Mouse (Mus musculus): ENCODE data around the gene Pxk. TPM values are rescaled to one million over a fixed set of nuclear protein-coding genes. Genes with fewer than 3 reads are reported as not detected.

Pxk gene
- polyA plus RNA-seq, 1 experiment: 21.9 TPM

DNA sequence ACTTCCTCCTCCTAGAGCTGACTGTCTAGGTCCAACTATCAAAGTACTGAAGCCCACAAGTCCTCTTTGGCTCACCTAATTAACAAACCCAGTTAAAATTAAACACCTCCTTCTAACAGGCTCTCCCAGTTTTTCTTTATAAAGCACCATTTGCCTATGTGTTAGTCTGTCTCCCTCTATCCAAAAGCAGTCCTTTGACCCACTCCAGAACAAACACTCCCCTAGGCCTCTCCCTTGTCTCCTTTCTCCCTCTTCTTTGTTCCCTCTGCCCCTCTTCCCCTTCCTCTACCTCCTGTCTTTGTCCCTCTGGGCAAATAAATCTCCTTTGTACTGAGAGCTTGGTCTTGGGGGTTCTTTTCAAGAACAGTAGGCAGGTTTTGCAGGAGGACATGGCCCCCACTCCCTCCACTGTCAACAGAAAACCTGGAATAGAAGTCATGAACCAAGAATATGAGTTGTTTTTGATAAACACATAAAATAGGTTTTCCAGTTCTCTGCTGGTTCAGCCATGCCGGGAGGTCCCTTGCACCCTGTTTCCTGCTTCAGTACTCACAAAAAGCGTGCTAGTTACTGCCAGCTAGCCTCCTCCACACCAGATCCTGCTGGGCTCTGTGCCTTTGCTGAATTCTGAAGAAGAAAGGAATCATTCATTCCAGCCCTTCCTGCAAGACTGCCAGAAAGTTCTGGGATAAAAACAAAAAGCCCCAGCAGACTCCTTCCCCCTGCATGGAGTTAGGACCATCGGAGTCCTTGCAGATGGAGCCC is 35.3 kb upstream of the Pxk start:
- Histone ChIP-seq H3K27ac (ENCODE audit: control insufficient read depth, insufficient read depth, low read depth, low read length, poor library complexity) (no peak overlapping the region), H3K4me1 (ENCODE audit: control insufficient read depth, insufficient read depth, low read length) (no peaks in the 10 kb centered on the region), H3K4me3 (replicated peaks; ENCODE audit: control insufficient read depth, low read depth, low read length) (no peak overlapping the region)
- WGBS: 73% methylated on average over 3 of the region's 3 CpGs
- TF ChIP-seq CTCF (IDR thresholded peaks at IDR 0.05; ENCODE audit: control insufficient read depth, insufficient read depth, low read length) (no peak), POLR2A (IDR thresholded peaks at IDR 0.05; ENCODE audit: borderline replicate concordance, control insufficient read depth, low read depth, low read length) (no peak)

GRCm38 (mm10) chr14:8063835-8064785 is 33.9 kb upstream of the Pxk start:
- Histone ChIP-seq H3K4me3 (replicated peaks; ENCODE audit: control insufficient read depth, low read depth, low read length) (no peak overlapping the region), H3K27ac (ENCODE audit: control insufficient read depth, insufficient read depth, low read depth, low read length, poor library complexity) (no peak overlapping the region), H3K4me1 (ENCODE audit: control insufficient read depth, insufficient read depth, low read length) (no peaks in the 10 kb centered on the region)
- WGBS: 55% methylated on average over 8 of the region's 8 CpGs
- no peak for TF ChIP-seq CTCF (IDR thresholded peaks at IDR 0.05; ENCODE audit: control insufficient read depth, insufficient read depth, low read length)
- no peak for TF ChIP-seq POLR2A (IDR thresholded peaks at IDR 0.05; ENCODE audit: borderline replicate concordance, control insufficient read depth, low read depth, low read length)

DNA sequence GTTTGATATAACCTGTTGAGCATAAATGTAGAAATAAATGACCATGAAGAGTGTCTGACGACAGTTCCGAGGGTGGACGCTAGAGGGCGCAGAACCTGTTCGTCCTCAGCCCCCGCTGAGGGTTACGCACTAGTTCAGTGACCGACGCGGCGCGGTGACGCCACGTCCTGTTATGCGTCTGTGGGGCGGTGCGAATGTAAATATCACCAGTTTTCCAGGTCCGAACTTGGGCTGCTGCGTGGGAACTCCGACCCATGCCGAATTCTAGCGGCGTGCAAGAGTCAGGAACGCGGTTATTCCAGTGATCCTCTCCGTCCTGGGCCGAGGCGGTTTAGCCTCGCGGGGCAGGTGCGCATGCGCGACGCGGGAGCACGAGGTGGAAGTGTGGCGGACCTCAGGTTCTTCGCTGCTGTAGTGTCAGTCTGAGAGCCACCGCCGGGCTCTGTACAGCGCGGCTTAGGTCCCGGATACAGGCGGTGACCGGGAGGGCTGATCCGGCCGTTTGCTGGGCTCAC is 17.8 kb upstream of the Pxk start, which contains the start of gene Rpp14:
Rpp14 (plus strand) TSS at position 203 of the 515 bp plus-strand sequence.
- Histone ChIP-seq H3K4me3 (replicated peaks; ENCODE audit: control insufficient read depth, low read depth, low read length) (peak within 1 kb of the TSS; percentile 76), H3K4me1 (ENCODE audit: control insufficient read depth, insufficient read depth, low read length) (peaks cover 3% of the 10 kb centered on the region), H3K27ac (ENCODE audit: control insufficient read depth, insufficient read depth, low read depth, low read length, poor library complexity) (peak within 1 kb of the TSS; percentile 70)
- TF ChIP-seq CTCF (IDR thresholded peaks at IDR 0.05; ENCODE audit: control insufficient read depth, insufficient read depth, low read length) (peak; percentile 99), POLR2A (IDR thresholded peaks at IDR 0.05; ENCODE audit: borderline replicate concordance, control insufficient read depth, low read depth, low read length) (peak; percentile 39; the same call in 1 of the 2 replicates)
- under 1% methylated on average over 47 of the region's 47 CpGs for WGBS

GRCm38 (mm10) chr14:8080718-8081117 is 17.3 kb upstream of the Pxk start:
- TF ChIP-seq CTCF (IDR thresholded peaks at IDR 0.05; ENCODE audit: control insufficient read depth, insufficient read depth, low read length): no peak
- no peak for TF ChIP-seq POLR2A (IDR thresholded peaks at IDR 0.05; ENCODE audit: borderline replicate concordance, control insufficient read depth, low read depth, low read length)
- under 1% methylated on average over 11 of the region's 11 CpGs for WGBS
- Histone ChIP-seq H3K27ac (ENCODE audit: control insufficient read depth, insufficient read depth, low read depth, low read length, poor library complexity) (peak overlapping the region; percentile 70), H3K4me3 (replicated peaks; ENCODE audit: control insufficient read depth, low read depth, low read length) (peak overlapping the region; percentile 76), H3K4me1 (ENCODE audit: control insufficient read depth, insufficient read depth, low read length) (peaks cover 3% of the 10 kb centered on the region)

- Histone ChIP-seq H3K4me1 (ENCODE audit: control insufficient read depth, insufficient read depth, low read length) (peaks cover 3% of the 10 kb centered on the region), H3K27ac (ENCODE audit: control insufficient read depth, insufficient read depth, low read depth, low read length, poor library complexity) (no peak overlapping the region), H3K4me3 (replicated peaks; ENCODE audit: control insufficient read depth, low read depth, low read length) (no peak overlapping the region)
- WGBS: 82% methylated on average over 1 of the region's 1 CpGs
- TF ChIP-seq POLR2A (IDR thresholded peaks at IDR 0.05; ENCODE audit: borderline replicate concordance, control insufficient read depth, low read depth, low read length) (no peak), CTCF (IDR thresholded peaks at IDR 0.05; ENCODE audit: control insufficient read depth, insufficient read depth, low read length) (no peak)
These were observed 15.1 kb upstream of the Pxk start for GRCm38 (mm10) chr14:8082949-8083348.

GRCm38 (mm10) chr14:8089016-8089415 is 9.0 kb upstream of the Pxk start:
- TF ChIP-seq CTCF (IDR thresholded peaks at IDR 0.05; ENCODE audit: control insufficient read depth, insufficient read depth, low read length): no peak
- no peak for TF ChIP-seq POLR2A (IDR thresholded peaks at IDR 0.05; ENCODE audit: borderline replicate concordance, control insufficient read depth, low read depth, low read length)

DNA sequence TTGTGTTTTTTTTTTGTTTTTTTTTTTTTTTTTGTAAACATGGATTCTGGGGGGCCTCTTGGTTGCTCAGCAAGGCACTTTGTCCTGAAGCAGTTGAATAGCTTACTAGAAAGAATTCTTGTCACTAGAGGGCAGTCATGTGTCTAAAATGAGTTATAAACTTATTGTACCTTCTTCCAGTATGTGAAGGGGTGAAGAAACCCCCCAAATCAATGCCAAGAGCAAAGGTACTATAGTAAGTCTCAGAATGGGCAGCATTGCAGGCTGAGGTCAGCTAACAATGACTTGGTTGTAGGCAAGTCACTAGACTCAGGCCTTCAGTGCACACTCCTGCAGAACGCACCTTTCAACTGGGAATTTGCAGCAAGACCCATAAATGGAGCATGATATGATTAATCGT is 5.4 kb upstream of the Pxk start:
- Histone ChIP-seq H3K4me1 (ENCODE audit: control insufficient read depth, insufficient read depth, low read length) (peaks cover 3% of the 10 kb centered on the region), H3K27ac (ENCODE audit: control insufficient read depth, insufficient read depth, low read depth, low read length, poor library complexity) (no peak overlapping the region), H3K4me3 (replicated peaks; ENCODE audit: control insufficient read depth, low read depth, low read length) (no peak overlapping the region)
- WGBS: 85% methylated on average over 2 of the region's 2 CpGs
- TF ChIP-seq POLR2A (IDR thresholded peaks at IDR 0.05; ENCODE audit: borderline replicate concordance, control insufficient read depth, low read depth, low read length): no peak
- TF ChIP-seq CTCF (IDR thresholded peaks at IDR 0.05; ENCODE audit: control insufficient read depth, insufficient read depth, low read length): no peak

More at GRCm38 (mm10) chr14:8089016-8089415, 9.0 kb upstream of the Pxk start:
- 72% methylated on average over 2 of the region's 2 CpGs for WGBS
- no peak overlapping the region for H3K27ac ChIP-seq (ENCODE audit: control insufficient read depth, insufficient read depth, low read depth, low read length, poor library complexity)
- H3K4me1 ChIP-seq (ENCODE audit: control insufficient read depth, insufficient read depth, low read length): no peaks in the 10 kb centered on the region
- H3K4me3 ChIP-seq (replicated peaks; ENCODE audit: control insufficient read depth, low read depth, low read length): no peak overlapping the region

DNA sequence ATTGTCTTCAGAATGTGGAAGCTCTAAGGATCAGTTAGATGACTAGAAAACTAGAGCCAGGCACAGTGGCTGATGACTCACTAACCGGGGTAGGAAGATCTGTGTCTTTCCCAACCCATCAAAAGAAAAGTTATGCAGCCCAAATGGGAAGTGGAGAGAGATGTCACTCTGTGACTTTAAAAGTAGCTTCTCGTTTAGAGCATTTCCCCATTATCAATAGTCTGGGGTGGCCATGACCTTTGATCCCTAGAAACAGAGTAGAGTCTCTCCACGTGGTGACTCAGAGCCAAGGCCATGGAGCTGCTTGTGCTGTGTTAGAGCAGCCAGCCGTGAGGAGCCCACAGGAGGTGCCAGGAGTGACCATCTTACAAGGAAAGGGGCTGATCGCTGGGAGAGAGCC is 4.6 kb upstream of the Pxk start:
- H3K4me3 ChIP-seq (replicated peaks; ENCODE audit: control insufficient read depth, low read depth, low read length): no peak overlapping the region
- peak overlapping the region; percentile 54; the same call in 1 of the 2 replicates for H3K27ac ChIP-seq (ENCODE audit: control insufficient read depth, insufficient read depth, low read depth, low read length, poor library complexity)
- TF ChIP-seq CTCF (IDR thresholded peaks at IDR 0.05; ENCODE audit: control insufficient read depth, insufficient read depth, low read length): no peak
- no peak for TF ChIP-seq POLR2A (IDR thresholded peaks at IDR 0.05; ENCODE audit: borderline replicate concordance, control insufficient read depth, low read depth, low read length)
- peaks cover 3% of the 10 kb centered on the region for H3K4me1 ChIP-seq (ENCODE audit: control insufficient read depth, insufficient read depth, low read length)
- WGBS: 35% methylated on average over 5 of the region's 5 CpGs
